Mouse (Mus musculus): ENCODE measurements around the gene Slc1a6.
A peak's percentile ranks its signal among the peaks of the same experiment; 100 is the strongest.
"Not testable (repeated sequence)": the region's sequence is repeated elsewhere in the genome, so short reads cannot be mapped to it uniquely, and the experiment has no call there.

Slc1a6 gene

DNA sequence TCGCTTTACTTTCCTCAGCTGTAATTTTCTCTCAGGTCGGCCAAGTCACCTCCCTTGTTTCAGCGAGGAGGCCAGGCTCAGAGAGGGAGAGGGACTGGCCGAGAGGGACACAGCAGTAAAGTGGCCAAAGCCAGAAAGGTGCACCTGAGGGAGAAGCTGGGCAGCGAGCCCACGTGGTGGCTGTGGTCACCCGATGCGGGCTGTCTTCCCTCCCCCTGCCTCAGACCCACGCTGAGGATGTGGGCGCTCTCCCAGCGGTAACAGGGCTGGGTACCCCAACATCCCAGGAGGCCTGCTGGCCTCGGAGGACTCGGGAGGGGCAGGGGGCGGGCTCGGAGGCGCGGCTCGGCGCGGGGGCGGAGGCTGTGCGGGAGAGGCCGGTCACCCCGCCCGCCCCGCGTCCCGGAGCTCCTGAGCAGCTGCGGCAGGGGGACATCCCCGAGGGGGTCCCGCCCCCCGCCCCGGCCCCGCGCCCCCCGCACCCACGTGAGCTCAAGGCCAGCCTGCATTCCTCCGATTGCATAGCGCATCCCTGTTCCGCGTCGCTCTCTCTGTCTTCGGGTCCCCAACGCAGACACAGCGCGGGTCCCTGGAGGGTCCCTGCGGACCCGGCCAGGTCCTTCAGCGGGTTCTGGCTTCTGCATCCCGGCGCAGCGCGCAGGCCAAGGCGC is at the start of gene Slc1a6:
TSS of gene Slc1a6 (plus strand) at position 516 of the 671 bp plus-strand sequence.
- DNase-seq (ENCODE audit: low read depth), result no peak

DNA sequence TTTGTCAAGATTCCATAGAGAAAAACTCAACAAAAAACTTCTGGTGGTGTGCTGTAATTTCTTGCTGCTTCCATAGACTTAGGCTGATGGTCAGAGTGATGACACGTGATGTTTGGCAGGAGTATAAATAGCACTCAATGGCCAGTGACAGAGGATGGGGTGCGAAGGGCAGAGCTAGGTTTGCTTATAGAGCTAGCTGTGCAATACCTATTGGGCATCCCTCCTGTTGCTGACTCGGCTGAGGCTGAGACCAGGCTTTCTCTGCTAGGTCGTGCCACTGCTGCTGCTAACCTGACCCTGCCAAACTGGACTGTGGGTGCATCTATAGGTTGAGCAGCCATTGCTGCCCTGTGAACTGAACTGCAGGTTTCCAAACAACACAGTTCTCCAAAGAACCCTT is 40.5 kb upstream of the Slc1a6 start:
- no peak for DNase-seq (ENCODE audit: low read depth)

DNA sequence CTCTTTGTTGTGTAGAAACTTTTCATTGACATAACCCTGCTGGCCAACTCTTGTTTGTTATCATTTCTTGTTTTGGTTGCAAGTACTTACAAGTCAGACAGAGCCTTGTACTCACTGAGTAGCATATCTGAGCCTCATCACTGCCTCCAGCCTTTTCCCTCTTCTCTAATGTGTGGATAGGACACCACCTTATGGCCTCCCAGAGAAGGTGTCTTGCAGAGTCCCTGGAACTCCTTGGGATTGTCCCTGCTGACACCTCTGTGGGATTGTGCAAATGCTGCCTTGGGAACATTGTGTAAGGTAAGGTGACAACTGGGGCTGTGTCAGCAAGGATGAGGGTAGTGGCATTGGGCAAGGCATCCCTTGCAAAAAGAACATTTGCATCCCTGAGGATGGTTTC is 36.6 kb upstream of the Slc1a6 start:
- DNase-seq (ENCODE audit: low read depth), result no peak

DNA sequence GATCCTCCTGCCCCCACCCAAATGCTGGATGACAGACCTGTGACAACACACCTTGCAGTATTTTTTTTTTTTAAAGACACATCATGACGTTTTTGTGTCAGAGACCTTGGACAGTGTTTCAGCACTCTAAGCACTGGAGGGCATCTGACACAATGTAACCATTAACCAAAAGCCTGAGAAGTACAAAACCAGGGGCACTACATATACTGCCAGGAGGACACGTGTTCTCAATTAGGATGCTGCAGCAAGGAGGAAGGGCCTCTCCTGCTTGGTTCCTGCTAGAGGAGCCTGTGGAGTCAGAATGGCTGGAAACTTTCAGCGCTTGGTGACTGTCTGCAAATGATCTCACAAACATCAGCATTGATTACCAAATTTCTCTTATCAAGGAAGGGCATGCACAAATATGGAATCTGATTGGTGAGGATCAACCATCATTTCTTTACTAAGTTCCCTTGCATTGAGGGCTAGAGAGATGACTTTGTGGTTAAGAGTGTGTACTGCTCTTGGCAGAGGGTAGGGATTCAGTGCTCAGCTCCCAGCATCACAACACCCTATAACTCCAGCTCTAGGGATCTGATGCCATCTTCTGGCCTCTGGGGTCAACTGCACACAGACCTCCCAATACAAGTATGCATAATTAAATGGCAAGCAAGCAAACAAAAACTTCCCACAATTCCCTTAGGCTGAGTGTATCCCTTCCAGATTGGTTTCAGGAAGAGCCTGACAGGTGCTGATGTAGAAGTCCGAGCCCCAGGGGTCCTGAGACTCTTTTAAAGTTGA is 34.7 kb upstream of the Slc1a6 start:
- DNase-seq (ENCODE audit: low read depth), result peak; percentile 11

DNA sequence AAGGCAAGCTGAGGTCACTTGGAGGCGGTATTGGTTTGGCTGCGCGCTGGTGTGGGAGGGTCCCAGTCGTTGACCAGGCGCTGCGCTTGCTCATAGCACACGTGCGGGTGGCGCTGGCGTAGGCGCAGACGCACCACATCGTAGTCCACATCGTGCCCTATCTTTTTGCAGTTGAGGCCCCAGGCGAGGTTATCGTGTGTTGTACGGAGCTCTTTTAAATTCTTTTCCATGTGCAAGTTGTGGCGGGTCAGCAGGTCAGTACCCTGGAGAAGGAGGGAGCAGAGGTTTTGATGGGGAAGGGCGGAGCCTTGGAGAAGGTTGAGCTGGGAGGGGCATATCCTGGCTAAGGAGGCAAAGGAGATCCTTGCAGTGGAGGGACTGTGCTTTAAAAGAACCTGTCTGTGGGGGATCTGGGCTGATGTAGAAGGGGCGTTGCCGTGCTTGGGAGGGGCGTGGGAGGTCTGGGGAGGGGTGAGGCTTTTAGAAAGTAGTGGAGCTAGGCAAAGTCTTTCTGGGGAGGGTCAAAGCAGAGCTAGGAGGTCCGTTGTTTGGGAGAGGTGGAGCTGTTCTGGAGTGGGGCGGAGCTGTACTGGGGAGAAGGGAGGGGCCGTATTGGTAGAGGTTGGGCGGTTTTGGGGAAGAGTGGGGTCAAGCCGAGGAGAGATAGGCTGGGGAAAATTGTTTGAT is 33.1 kb upstream of the Slc1a6 start:
- DNase-seq (ENCODE audit: low read depth), result no peak

DNA sequence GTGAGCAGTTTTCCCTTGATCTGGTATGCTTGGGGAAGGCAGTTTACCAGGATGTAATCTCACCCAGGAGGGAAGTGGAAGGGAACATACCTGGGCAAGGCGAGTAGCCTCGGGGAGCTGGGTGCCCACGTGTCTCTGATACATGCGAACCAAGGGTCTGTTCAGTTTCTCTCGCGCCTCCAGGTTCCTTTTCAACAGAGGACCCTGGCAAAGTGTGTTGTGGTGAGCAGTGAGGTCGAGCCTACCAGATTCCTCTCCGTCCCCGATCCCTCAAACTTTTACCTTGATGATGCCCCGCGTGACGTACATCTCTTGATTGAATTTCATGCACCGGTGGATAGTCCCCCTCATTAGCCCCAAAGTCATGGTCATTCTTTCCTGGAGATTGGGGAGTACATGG is 32.1 kb upstream of the Slc1a6 start:
- no peak for DNase-seq (ENCODE audit: low read depth)

DNA sequence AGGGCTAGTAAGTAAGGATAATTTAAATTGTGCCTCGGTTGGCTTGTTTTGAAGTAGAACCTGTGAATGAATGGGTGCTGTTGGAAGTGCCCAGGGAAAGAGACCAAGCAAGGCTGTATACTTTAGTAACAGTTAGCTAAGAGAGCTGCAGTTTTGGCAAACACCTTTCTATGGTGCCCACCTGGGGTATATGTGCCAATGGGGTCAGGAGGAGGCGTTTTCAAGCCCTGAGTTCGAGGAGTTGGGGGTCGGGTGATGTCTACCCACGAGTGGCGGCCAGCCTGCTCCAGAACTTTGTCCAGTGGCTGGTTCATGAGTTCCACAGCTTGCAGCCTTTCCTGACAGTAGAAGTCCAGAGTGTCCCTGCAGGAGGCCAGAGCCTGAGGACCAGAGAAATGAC is 31.4 kb upstream of the Slc1a6 start:
- DNase-seq (ENCODE audit: low read depth), result no peak

DNA sequence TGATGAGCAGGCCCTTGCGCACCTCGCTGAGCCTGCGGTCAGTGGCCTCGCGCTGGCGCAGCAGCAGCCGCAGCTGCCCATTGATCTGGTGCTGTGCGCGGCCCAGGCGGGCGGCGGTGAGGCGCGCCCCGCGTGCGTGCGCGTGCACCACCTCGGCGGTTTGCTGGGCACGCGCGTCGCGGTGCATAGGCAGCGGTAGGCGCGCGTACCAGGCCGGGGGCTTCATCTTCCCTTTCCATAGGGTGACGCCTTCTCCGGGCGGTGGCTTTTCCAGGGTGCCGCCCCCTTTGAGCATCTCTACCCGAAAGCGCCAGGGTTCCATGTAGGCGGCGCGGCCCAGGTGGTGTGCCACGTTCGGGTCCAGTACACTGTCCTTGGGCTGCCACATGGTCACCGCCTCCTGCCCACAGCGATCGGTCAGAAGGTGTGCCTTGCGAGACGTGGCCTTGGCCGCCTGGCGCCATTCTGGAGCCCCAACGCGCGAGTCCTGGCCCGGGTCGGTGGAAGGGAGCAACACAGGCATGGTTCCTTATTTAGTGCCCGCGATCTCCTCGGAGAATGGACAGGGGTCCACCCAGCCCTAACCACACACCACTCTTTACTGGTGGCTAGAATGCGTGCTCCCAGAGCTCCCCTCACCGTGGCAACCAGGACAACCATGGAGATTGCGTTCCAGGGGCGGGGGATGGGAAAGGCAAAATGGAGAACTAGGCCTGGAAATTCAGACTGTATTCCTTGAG is 27.7 kb upstream of the Slc1a6 start, which contains the start of gene Ccdc105:
TSS of gene Ccdc105 (minus strand) at position 614 of the 740 bp plus-strand sequence.
- no peak for DNase-seq (ENCODE audit: low read depth)

DNA sequence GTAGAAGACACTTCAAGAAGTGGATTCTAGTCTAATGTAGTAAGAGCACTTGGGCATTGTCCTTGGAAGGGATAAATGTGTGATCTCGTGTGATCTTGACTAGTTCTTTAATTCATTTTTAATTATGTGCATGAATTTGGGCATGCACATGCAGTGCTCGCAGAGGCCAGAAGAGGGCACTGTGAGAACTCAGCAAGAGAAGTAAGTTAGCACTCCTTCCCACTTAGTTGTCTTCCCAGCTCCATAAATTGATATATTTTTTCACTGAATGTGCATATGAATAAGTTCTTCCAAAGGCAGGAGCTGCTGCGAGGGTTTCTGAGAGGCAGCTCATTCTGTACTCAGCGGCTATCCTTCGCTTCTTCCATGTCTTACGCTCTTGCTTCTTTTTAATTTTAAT is 24.3 kb upstream of the Slc1a6 start:
- DNase-seq (ENCODE audit: low read depth), result peak; percentile 40

DNA sequence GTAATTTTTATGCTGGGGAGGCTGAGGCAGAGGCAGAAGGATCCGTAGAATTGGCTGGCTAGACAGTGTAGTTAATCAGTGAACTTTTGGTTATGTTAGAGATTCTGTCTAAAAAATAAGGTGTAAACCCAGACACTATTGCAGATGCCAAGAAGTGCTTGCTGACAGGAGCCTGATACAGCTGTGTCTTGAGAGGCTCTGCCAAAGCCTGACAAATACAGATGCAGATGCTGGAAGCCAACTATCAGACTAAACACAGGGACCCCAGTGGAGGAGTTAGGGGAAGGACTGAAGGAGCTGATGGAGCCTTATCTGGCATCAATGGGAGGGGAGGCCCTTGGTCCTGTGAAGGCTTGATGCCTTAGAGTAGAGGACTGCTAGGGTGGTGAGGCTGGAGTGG is 14.7 kb upstream of the Slc1a6 start:
- DNase-seq (ENCODE audit: low read depth), result no peak

DNA sequence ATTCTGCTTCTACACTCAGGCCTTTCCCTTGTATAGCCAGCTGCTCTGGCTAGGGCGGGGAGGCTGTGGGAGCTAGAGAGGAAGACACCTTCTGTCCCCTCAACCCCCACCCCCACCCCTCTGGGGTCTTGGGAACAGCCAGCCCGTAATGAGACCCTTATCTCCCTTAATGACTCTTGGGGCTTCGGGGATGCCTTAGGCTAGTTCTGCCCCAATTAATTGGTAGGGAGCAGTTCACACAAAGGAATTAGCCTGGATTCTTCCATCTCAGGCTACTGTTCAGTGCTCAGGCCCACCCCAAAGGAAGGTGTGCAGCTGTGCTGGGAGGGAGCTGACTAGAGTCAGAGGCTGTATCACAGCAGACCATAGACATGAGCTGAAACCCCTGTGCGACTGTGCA is 4.5 kb upstream of the Slc1a6 start:
- DNase-seq (ENCODE audit: low read depth), result no peak

DNA sequence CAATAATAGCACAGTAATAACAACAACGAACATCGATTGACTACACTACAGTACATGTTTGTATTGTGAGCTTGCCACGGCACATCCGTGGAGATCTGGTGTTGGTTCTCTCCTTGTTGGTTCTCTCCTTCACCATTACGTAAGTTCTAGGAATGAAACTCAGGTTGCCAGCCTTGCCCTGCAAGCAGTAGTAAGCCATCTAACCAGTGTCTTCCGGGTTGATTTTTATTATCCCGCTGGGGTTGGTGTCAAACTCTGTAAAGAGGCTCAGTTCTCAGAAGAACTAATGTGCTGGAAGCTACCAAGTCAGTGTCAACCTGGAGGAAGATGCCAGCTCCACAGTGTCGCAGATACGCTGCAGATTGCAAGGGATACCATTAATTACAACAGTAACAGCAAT is 769 bp upstream of the Slc1a6 start:
- DNase-seq (ENCODE audit: low read depth), result no peak

DNA sequence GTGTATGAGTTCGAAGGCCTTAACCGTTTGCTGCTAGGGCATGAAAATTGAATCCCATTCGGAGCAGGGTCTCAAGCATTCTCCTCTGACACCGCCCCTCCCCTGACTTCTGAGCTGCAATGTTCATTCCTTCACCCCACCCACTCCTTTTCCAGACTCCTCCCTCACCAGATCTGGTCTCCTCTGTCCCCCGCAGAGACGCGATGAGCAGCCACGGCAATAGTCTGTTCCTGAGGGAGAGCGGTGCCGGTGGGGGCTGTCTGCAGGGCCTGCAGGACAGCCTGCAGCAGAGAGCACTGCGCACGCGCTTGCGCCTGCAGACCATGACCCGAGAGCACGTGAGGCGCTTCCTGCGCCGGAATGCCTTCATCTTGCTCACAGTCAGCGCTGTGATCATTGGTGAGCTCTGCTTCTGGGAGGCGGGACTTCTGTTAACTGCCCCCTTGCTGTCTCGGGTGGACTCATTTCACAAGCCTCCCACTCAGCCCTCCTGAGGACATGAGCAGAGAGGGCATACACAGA is 7.3 kb downstream of the Slc1a6 start:
- no peak for DNase-seq (ENCODE audit: low read depth)

DNA sequence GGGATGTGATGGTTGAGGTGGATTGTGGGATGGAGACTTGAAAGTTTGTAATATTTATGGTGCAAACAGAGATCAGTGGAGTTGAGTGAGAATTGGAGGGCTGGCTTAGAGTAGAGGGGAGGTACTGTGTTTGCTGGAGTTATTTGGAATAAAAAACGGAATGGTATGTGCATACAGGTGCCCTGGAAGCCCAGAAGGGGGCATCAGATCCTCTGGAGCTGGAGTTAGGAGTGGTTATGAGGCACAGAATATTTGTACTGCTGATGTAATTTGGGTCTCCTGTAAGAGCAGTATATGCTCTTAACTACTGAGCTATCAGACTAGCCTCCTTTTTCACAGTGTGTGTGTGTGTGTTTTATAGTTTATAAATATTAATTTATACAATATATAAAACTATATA is 10.3 kb downstream of the Slc1a6 start:
- DNase-seq (ENCODE audit: low read depth), result peak; percentile 10

DNA sequence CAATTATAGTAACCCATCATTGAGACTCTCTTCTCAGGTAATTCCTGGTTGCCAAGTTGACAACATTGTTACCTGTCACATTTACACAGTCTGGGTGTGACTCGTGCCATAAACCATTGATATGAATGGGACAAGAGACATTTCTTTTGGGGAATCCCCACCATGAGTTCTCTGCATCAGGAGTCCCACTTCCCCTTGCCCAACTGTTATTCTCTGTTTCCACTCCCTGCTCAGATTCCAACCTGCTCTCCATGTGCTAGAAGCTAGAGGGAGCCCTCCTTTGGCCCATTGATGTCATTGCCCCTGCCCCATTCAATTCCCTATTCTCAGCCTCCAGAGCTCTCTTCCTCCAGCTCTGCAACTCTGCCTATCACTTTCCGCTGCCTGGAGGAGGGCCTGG is 21.2 kb downstream of the Slc1a6 start:
- DNase-seq (ENCODE audit: low read depth), result no peak

DNA sequence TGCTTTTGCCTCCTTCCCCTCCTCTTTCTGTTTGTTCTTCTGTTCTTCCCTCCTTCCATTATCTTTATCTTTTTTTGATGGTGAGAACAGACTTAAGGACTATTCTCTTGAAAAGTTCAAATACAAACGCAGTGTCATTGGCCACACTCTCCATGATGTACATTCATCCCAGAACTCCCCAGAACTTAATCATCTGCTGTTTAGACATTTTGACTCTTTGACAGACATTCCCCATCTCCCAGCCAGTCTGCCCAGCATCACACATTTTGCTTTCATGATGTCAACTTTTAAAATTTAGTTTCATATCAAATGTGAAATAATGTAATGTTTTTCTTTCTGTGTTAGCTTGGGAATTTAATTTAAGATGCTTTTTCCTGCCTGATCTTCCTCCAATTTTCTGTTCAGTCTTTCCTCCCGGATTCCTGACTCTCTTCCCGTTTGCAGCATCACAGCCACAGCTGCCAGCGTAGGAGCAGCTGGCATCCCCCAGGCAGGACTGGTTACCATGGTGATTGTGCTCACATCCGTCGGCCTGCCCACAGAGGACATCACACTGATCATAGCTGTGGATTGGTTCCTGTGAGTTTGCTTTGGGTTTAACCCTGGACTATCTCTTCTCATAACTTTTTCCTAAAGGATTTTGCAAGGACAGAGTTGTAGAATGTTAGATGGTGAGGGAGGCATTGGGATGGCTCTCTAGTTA is 32.2 kb downstream of the Slc1a6 start:
- no peak for DNase-seq (ENCODE audit: low read depth)

DNA sequence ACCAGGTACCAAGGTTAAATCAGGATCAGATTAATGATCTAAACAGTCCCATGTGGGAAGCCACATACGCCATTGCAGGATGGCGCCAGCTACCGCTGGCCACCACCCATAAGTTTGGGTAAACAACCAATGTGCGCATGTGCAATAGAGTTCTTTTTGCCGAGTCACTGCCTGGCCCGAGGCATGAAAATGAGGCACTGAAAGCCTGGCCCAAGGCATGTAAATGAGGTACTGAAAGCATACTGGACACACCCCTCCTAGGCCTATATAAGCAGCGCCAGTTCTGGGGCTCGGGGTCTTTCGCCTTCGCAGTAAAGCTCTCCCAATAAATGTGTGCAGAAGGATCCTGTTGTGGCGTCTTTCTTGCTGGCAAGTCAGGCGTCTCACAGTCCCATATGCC is 60.2 kb downstream of the Slc1a6 start:
- DNase-seq (ENCODE audit: low read depth), result not testable (repeated sequence)

DNA sequence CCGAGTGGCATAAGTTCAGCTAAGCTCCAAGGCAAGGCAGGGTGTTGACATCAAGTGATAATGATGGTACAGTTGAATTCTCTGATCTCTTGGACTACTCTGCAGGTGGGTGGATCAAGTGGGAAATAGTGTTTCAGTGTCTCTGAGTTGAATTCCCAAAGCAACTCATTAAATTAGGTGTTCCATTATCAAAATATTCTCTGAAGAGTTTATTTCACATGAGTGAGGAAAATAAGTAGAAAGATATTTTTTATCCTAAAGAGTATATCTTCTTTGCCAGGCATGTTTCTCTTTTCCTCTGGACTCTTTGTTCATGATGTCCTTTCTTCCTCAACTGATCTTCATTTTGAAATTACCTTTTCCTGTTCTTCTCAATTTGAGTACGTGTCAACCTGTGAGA is 71.8 kb downstream of the Slc1a6 start, which contains the start of gene Olfr1356:
TSS of gene Olfr1356 (minus strand) at position 101 of the 400 bp plus-strand sequence.
- no peak for DNase-seq (ENCODE audit: low read depth)

All from 416B (cell line).